Mouse (Mus musculus): ENCODE results near the gene Cdc7. TPM values are rescaled to one million over a fixed set of nuclear protein-coding genes. Genes with fewer than 3 reads are reported as not detected.

The Cdc7 gene
- polyA plus RNA-seq, 1 experiment from 2014 or later: 48.6 TPM

DNA sequence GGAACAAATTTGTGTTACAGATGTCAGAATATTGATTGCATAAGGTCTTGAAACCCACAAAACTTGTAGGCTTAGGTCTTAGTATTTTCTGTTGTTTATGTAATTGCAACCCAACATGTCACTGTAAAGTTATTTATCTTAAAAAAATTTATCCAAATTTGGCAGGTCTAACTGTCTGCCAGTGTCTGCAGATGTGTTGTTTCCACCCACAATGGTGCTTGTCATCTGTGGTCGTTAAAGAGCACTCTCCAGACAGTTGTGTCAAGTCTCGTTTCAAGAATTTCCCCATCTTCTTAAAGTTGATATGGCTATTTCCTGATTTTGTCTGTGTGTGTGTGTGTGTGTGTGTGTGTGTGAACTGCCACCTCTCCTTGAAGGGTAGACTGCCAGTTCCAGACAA is 21.5 kb downstream of the Cdc7 start:
- Histone ChIP-seq H3K4me1 (ENCODE audit: control insufficient read depth, insufficient read depth, low read length) (peaks cover 9% of the 10 kb centered on the region; the same call in 1 of the 2 replicates), H3K27me3 (ENCODE audit: control insufficient read depth, insufficient read depth, low read length) (no peaks in the 10 kb centered on the region), H3K4me2 (replicated peaks; ENCODE audit: low read depth, low read length) (no peak overlapping the region), H3K36me3 (ENCODE audit: control insufficient read depth, insufficient read depth, low read length) (peaks cover 30% of the 10 kb centered on the region), H3K4me3 (ENCODE audit: low read length) (no peak overlapping the region), H3K27ac (ENCODE audit: low read depth, low read length) (no peak overlapping the region), H3K9me3 (ENCODE audit: control insufficient read depth, low read length) (no peaks in the 10 kb centered on the region), H3K9ac (ENCODE audit: low read depth, low read length) (no peak overlapping the region)
- 55% methylated on average over 2 of the region's 2 CpGs for WGBS
- no peak for ATAC-seq (ENCODE audit: low FRiP score, low TSS enrichment)

DNA sequence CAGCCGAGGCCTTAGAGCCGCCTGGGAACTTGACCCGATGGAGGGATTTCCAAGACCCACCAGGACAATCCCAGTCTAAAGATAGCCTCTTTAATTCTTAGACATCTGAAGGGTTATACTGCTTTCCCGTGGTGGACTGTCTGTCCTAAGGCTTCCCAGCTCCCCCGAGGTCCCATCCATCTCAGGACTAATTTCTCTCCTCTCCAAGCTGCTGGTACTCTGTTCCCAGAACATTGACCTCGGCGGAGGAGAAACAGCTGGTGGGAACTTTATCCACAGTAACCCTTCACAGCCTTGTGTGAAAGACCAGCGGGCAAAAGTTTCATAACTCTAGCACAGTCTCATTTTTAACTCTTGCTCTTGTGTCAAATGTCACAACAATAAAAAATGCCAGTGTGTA is 25.1 kb downstream of the Cdc7 start:
- no peaks in the 10 kb centered on the region for H3K27me3 ChIP-seq (ENCODE audit: control insufficient read depth, insufficient read depth, low read length)
- H3K9me3 ChIP-seq (ENCODE audit: control insufficient read depth, low read length): no peaks in the 10 kb centered on the region
- 0 out of 2 replicates have a peak overlapping the region, but pooled peaks have one; percentile 10 for H3K27ac ChIP-seq (ENCODE audit: low read depth, low read length)
- H3K4me3 ChIP-seq (ENCODE audit: low read length): no peak overlapping the region
- H3K36me3 ChIP-seq (ENCODE audit: control insufficient read depth, insufficient read depth, low read length): peaks cover 6% of the 10 kb centered on the region; the same call in 1 of the 2 replicates
- ATAC-seq (ENCODE audit: low FRiP score, low TSS enrichment): peak; percentile 48; the same call in 1 of the 2 replicates
- WGBS: 25% methylated on average over 8 of the region's 8 CpGs
- no peak overlapping the region for H3K4me2 ChIP-seq (replicated peaks; ENCODE audit: low read depth, low read length)
- H3K4me1 ChIP-seq (ENCODE audit: control insufficient read depth, insufficient read depth, low read length): peaks cover 17% of the 10 kb centered on the region; the same call in 1 of the 2 replicates
- no peak overlapping the region for H3K9ac ChIP-seq (ENCODE audit: low read depth, low read length)

DNA sequence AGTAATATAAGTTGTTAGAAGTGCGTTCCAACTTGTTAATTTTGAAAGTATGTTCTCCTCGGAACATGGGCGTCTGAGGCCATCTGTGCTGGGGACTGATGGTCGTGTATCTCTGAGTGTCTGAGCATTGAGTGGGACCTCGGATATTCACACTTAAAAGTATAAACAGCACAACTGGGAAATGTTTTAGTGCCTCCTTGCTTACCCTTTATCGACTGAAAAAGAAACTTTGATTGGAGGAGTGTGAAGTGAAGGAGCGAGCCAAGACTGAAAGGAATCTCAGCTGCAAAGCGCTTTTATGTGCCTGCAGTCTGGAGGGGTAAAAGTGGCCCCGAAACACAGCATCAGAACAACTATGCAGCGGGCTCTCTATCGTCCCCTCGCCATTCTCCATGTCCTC is 25.7 kb downstream of the Cdc7 start:
- Histone ChIP-seq H3K4me2 (replicated peaks; ENCODE audit: low read depth, low read length) (no peak overlapping the region), H3K4me1 (ENCODE audit: control insufficient read depth, insufficient read depth, low read length) (peaks cover 17% of the 10 kb centered on the region; the same call in 1 of the 2 replicates), H3K27ac (ENCODE audit: low read depth, low read length) (no peak overlapping the region; the same call in 1 of the 2 replicates), H3K9ac (ENCODE audit: low read depth, low read length) (no peak overlapping the region), H3K9me3 (ENCODE audit: control insufficient read depth, low read length) (no peaks in the 10 kb centered on the region), H3K27me3 (ENCODE audit: control insufficient read depth, insufficient read depth, low read length) (no peaks in the 10 kb centered on the region), H3K4me3 (ENCODE audit: low read length) (no peak overlapping the region), H3K36me3 (ENCODE audit: control insufficient read depth, insufficient read depth, low read length) (peaks cover under 1% of the 10 kb centered on the region; the same call in 1 of the 2 replicates)
- no peak for ATAC-seq (ENCODE audit: low FRiP score, low TSS enrichment)
- WGBS: 53% methylated on average over 12 of the region's 12 CpGs

DNA sequence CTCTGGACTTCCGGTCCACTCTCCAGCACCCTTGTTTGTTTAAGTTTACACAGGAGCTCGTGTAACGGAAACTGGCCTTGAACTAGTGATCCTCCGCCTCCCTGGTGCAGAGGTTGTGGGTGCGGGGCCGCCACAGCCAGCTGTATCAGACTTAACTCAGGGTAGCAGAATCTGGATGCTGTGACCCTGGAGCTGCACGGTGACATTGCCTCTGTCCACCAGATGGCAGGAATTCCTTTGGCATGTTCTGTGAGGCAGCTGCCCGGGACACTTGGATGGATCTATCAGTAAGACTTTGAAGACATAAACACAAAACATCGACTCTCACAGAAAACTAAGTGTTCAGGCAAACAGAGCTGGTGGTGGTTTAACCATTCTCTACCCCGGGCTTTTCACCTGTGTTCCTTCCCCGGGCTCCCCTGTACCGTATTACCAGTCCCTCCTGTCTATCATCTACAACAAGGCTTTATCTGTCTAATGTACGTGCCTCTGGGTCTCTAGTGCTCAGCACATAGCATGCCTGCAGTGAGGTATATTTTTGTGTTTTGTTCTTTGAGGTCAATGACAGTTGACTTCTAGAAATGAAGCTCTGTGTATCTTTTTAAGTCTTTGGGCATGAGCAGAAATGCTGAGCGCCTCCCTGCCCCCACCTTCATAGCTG is 26.6 kb downstream of the Cdc7 start:
- Histone ChIP-seq H3K9ac (ENCODE audit: low read depth, low read length) (no peak overlapping the region), H3K4me1 (ENCODE audit: control insufficient read depth, insufficient read depth, low read length) (peaks cover 19% of the 10 kb centered on the region; the same call in 1 of the 2 replicates), H3K9me3 (ENCODE audit: control insufficient read depth, low read length) (no peaks in the 10 kb centered on the region), H3K36me3 (ENCODE audit: control insufficient read depth, insufficient read depth, low read length) (no peaks in the 10 kb centered on the region), H3K27me3 (ENCODE audit: control insufficient read depth, insufficient read depth, low read length) (no peaks in the 10 kb centered on the region), H3K27ac (ENCODE audit: low read depth, low read length) (no peak overlapping the region), H3K4me3 (ENCODE audit: low read length) (no peak overlapping the region), H3K4me2 (replicated peaks; ENCODE audit: low read depth, low read length) (no peak overlapping the region)
- ATAC-seq (ENCODE audit: low FRiP score, low TSS enrichment): peak; percentile 69; the same call in 1 of the 2 replicates
- WGBS: 32% methylated on average over 14 of the region's 14 CpGs

DNA sequence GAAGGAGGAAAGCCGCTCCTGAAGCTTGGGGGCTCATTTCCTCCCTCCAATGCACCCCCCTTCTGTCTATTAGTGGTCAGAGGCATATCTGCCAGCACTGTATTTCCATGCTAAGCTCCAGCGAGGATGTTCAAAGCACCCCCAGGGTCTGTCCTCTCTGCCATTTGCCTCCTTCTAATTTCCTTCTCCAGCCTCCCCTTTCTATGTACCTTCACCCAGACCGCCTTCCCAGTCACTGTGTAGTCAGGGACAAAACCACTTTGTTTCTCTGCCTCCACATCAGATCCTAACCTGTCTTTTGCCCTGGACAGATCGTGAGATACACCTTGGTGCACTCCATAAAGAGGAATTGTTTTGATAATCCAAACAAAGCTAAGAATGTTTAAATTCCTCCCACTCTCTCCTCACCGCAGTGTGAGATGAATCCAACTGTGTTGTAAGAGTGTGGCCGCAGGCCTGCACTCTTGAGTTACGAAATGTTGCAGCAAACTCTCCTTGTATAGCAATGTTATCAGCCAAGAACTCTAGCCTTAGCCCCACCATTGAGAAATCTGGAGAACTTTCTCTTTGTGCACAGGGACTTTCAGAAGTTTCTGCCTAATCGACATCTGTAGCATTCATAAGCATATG is 27.3 kb downstream of the Cdc7 start:
- H3K4me1 ChIP-seq (ENCODE audit: control insufficient read depth, insufficient read depth, low read length): peaks cover 24% of the 10 kb centered on the region; the same call in 1 of the 2 replicates
- H3K27ac ChIP-seq (ENCODE audit: low read depth, low read length): no peak overlapping the region
- H3K9me3 ChIP-seq (ENCODE audit: control insufficient read depth, low read length): no peaks in the 10 kb centered on the region
- no peak for ATAC-seq (ENCODE audit: low FRiP score, low TSS enrichment)
- no peaks in the 10 kb centered on the region for H3K36me3 ChIP-seq (ENCODE audit: control insufficient read depth, insufficient read depth, low read length)
- no peaks in the 10 kb centered on the region for H3K27me3 ChIP-seq (ENCODE audit: control insufficient read depth, insufficient read depth, low read length)
- H3K4me3 ChIP-seq (ENCODE audit: low read length): no peak overlapping the region
- H3K4me2 ChIP-seq (replicated peaks; ENCODE audit: low read depth, low read length): no peak overlapping the region
- WGBS: 55% methylated on average over 8 of the region's 8 CpGs
- H3K9ac ChIP-seq (ENCODE audit: low read depth, low read length): no peak overlapping the region

DNA sequence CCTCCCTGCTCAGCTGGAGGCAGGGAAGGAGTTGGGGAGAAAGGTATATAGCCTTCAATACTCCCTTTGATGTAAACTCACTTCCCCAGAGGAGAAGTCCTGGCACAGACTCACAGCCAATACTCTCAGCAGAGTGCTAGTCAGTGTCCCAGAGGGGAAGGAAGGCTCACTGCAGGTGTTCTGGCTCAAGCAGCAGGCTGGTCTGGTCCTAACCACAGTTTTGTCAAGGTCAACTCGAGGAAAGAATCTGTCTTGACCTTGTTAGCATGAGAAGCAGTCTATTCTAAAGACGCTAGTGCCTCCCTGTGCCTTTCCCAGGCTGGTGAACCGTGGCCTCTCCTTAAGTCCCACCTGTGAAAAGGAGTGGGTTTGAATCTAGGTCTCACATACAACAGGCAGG is 30.6 kb downstream of the Cdc7 start:
- no peaks in the 10 kb centered on the region for H3K27me3 ChIP-seq (ENCODE audit: control insufficient read depth, insufficient read depth, low read length)
- H3K36me3 ChIP-seq (ENCODE audit: control insufficient read depth, insufficient read depth, low read length): no peaks in the 10 kb centered on the region
- H3K4me3 ChIP-seq (ENCODE audit: low read length): no peak overlapping the region
- H3K9me3 ChIP-seq (ENCODE audit: control insufficient read depth, low read length): no peaks in the 10 kb centered on the region
- no peak for ATAC-seq (ENCODE audit: low FRiP score, low TSS enrichment)
- 0 out of 2 replicates have a peak, but pooled peaks cover 17% of the 10 kb centered on the region for H3K4me1 ChIP-seq (ENCODE audit: control insufficient read depth, insufficient read depth, low read length)
- no peak overlapping the region for H3K4me2 ChIP-seq (replicated peaks; ENCODE audit: low read depth, low read length)
- no peak overlapping the region for H3K9ac ChIP-seq (ENCODE audit: low read depth, low read length)
- no peak overlapping the region for H3K27ac ChIP-seq (ENCODE audit: low read depth, low read length)
- 25% methylated on average over 3 of the region's 3 CpGs for WGBS

DNA sequence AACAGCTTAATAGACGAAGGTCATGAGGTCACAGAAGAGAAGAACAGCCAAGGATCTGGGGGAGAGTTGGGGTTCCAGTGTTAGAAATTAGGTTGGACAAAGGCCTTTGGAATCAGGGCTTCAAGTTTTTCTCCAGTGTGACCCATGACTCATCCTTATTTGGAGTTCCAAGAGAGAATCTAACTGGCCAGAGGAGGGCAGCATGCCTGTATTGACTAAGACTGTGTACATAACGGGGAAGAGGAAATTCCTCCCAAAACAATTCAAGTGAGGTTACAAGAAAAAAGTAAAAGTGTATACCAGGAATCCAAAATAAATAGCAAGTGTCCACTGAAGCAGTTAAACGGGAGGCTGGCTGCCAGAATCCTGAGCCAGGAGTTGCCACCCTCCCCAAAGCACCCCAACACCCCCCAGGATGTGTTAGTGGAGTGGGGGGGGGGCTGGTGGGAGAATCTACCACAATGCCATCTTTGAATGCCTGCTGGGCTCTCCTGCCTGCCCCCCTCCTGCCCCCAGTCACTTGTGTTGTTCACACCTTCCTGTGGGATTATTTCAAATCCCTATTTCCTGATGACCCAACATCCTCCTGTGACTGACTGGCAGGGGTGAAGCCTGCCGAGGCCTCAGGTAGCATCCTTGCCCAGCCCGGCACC is 31.9 kb downstream of the Cdc7 start:
- peak; percentile 74; the same call in 1 of the 2 replicates for ATAC-seq (ENCODE audit: low FRiP score, low TSS enrichment)
- no peak overlapping the region for H3K9ac ChIP-seq (ENCODE audit: low read depth, low read length)
- peak overlapping the region; percentile 30; the same call in 1 of the 2 replicates for H3K27ac ChIP-seq (ENCODE audit: low read depth, low read length)
- WGBS: 40% methylated on average over 5 of the region's 5 CpGs
- H3K4me2 ChIP-seq (replicated peaks; ENCODE audit: low read depth, low read length): no peak overlapping the region
- H3K4me1 ChIP-seq (ENCODE audit: control insufficient read depth, insufficient read depth, low read length): 0 out of 2 replicates have a peak, but pooled peaks cover 12% of the 10 kb centered on the region
- no peak overlapping the region for H3K4me3 ChIP-seq (ENCODE audit: low read length)
- H3K9me3 ChIP-seq (ENCODE audit: control insufficient read depth, low read length): no peaks in the 10 kb centered on the region
- H3K27me3 ChIP-seq (ENCODE audit: control insufficient read depth, insufficient read depth, low read length): no peaks in the 10 kb centered on the region
- no peaks in the 10 kb centered on the region for H3K36me3 ChIP-seq (ENCODE audit: control insufficient read depth, insufficient read depth, low read length)

DNA sequence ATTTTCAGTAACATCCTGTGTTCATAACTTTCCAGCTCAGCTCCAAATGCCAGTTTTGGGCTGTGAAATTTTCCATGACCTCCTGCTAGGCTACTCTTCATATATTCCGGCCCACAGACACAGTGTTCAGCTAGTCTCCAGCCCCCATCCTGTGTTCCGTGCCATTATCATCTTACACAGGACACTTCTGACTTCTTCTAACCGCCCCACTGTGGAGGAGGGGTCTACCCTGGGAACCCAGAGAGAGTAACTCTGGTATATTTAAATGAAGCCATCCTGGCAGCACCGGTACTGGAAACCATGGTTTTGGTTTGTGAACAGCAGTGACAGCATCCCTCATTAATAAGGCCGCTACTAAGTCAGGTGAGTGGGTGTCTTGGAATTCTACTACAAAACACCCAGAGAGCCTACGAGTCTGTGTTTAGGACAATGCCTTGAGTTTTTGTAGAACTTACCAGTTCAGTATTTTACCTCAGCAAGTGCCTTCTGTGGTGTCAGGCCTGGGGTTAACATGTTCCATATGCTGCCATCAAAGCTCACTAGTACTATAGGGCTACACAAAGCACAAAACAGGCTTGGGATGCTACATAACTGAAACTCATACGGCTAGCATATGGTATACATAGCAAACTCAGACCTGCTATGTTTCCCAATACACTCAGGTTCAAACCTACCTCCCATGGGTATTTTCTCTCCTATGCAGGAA is 32.6 kb downstream of the Cdc7 start:
- Histone ChIP-seq H3K4me1 (ENCODE audit: control insufficient read depth, insufficient read depth, low read length) (peaks cover 13% of the 10 kb centered on the region), H3K36me3 (ENCODE audit: control insufficient read depth, insufficient read depth, low read length) (no peaks in the 10 kb centered on the region), H3K9me3 (ENCODE audit: control insufficient read depth, low read length) (no peaks in the 10 kb centered on the region), H3K9ac (ENCODE audit: low read depth, low read length) (no peak overlapping the region), H3K27ac (ENCODE audit: low read depth, low read length) (peak overlapping the region; percentile 30; the same call in 1 of the 2 replicates), H3K4me3 (ENCODE audit: low read length) (no peak overlapping the region), H3K27me3 (ENCODE audit: control insufficient read depth, insufficient read depth, low read length) (no peaks in the 10 kb centered on the region), H3K4me2 (replicated peaks; ENCODE audit: low read depth, low read length) (no peak overlapping the region)
- no peak for ATAC-seq (ENCODE audit: low FRiP score, low TSS enrichment)
- 56% methylated on average over 7 of the region's 7 CpGs for WGBS
